Mouse (Mus musculus): ENCODE data around the gene Maip1. TPM values are rescaled to one million over a fixed set of nuclear protein-coding genes. Genes with fewer than 3 reads are reported as not detected.

Gene Maip1
- polyA plus RNA-seq, 1 experiment from 2014 or later = 19.4 TPM

DNA sequence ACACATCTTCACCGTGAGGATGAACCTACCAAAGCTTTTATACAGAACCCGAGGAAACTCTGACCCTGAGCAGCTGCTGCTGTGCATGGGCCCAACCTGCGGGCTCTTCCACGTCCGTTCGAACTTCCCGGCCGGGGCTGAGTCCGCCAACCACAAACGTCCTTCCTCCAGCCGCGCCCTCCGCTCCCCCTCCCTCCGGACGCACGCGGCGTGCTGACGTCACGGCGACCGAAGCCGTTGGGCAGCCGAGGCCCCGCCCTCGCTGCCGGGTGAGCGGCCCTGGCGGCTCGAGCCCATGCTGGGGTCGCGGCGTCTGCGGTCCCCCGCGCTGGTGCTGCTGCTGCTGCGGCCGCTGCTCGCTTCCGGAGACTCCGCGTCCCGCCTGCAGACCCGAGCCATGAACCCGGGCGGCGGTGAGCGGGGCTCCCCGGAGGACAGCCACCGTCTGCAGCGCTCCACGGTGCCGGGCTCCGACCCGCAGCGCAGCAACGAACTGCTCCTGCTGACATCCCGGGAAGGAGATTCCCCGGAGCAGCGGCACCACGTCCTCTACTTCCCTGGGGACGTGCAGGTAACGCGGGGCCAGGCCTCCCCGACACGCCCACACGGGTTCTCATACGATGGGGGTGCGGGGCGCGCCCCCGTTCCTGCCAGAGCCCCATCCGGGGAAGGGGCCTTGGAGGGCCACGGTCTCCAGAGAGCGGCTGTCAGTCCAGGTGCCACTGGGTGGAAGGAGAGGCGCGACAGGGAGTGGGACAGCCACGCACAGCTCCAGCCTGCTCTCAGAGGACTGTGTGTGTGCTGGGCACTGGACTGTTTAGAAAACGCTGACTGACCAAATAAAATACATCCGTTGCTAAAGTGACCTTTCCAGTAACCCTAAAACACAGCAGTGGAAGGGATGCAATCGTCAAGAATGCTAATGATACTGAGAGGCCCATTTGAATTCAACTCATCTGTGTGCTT is 28.5 kb upstream of the Maip1 start, which contains the start of gene 1700066M21Rik:
Gene 1700066M21Rik, plus strand, starts transcription at position 245 of the 966 bp plus-strand sequence.
- Histone ChIP-seq H3K4me1 (ENCODE audit: control insufficient read depth, insufficient read depth, low read length) (no peaks in the 10 kb centered on the region), H3K4me2 (ENCODE audit: low read depth, low read length) (peak within 1 kb of the TSS; percentile 77), H3K9me3 (replicated peaks; ENCODE audit: control insufficient read depth, low read length) (no peaks in the 10 kb centered on the region), H3K27me3 (ENCODE audit: control insufficient read depth, insufficient read depth, low read length) (no peaks in the 10 kb centered on the region), H3K9ac (replicated peaks; ENCODE audit: low read length) (peak within 1 kb of the TSS; percentile 86), H3K36me3 (replicated peaks; ENCODE audit: control insufficient read depth, insufficient read depth, low read depth, low read length) (no peaks in the 10 kb centered on the region), H3K27ac (replicated peaks; ENCODE audit: low read depth, low read length) (peak within 1 kb of the TSS; percentile 35; the same call in 1 of the 2 replicates), H3K4me3 (ENCODE audit: low read depth, low read length) (peak within 1 kb of the TSS; percentile 79)
- under 1% methylated on average over 81 of the region's 81 CpGs for WGBS
- ATAC-seq (replicated peaks; ENCODE audit: insufficient number of reproducible peaks, low FRiP score, low TSS enrichment, low read depth) (peak; percentile 96), DNase-seq (ENCODE audit: low spot score) (peak; percentile 94)

DNA sequence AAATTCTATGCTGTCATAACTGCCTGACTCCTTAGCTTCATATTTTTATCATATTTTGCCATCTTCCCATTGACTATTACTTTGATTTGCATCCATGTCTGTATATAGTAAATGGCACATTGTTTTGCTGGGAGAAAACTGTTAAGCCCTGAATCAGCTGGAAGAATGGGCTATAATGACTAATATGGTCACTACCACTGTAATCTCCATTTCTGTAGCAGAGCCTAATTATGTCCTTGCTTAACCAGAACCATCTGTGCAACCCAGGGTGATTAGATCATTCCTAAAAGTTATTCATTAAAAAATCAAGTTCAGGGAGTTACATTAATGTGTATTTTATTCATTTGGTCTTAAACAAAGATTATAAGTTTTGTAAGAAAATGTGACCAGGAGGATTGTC is 19.6 kb upstream of the Maip1 start:
- DNase-seq (ENCODE audit: low spot score) = no peak
- Histone ChIP-seq H3K9me3 (replicated peaks; ENCODE audit: control insufficient read depth, low read length) (no peaks in the 10 kb centered on the region), H3K27me3 (ENCODE audit: control insufficient read depth, insufficient read depth, low read length) (no peaks in the 10 kb centered on the region), H3K4me1 (ENCODE audit: control insufficient read depth, insufficient read depth, low read length) (no peaks in the 10 kb centered on the region), H3K4me2 (ENCODE audit: low read depth, low read length) (no peak overlapping the region), H3K27ac (replicated peaks; ENCODE audit: low read depth, low read length) (no peak overlapping the region), H3K36me3 (replicated peaks; ENCODE audit: control insufficient read depth, insufficient read depth, low read depth, low read length) (no peaks in the 10 kb centered on the region), H3K4me3 (ENCODE audit: low read depth, low read length) (no peak overlapping the region), H3K9ac (replicated peaks; ENCODE audit: low read length) (no peak overlapping the region)
- no peak for ATAC-seq (replicated peaks; ENCODE audit: insufficient number of reproducible peaks, low FRiP score, low TSS enrichment, low read depth)

DNA sequence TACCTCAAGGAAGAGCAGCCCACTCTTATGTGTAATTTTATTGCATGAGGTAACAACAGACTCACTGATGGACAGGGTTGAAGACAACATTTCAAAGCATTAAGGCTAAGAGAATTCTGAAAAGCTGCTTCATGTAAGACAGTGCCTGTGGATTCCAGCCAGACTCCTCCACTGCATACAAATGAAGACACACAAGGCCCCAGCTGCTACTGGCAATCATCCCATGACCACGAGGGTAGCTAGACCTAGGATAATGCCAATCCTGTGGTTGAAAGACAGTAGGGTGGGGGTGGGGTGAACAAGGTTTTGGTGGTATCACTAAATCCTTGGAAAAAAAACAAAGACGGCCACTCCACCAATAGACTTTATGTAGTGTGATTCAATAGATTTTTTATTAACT is 18.3 kb upstream of the Maip1 start:
- no peak overlapping the region for H3K9ac ChIP-seq (replicated peaks; ENCODE audit: low read length)
- DNase-seq (ENCODE audit: low spot score) (no peak), ATAC-seq (replicated peaks; ENCODE audit: insufficient number of reproducible peaks, low FRiP score, low TSS enrichment, low read depth) (no peak)
- H3K9me3 ChIP-seq (replicated peaks; ENCODE audit: control insufficient read depth, low read length) = no peaks in the 10 kb centered on the region
- no peaks in the 10 kb centered on the region for H3K27me3 ChIP-seq (ENCODE audit: control insufficient read depth, insufficient read depth, low read length)
- WGBS = 78% methylated on average over 2 of the region's 2 CpGs
- H3K4me3 ChIP-seq (ENCODE audit: low read depth, low read length) = no peak overlapping the region
- no peaks in the 10 kb centered on the region for H3K4me1 ChIP-seq (ENCODE audit: control insufficient read depth, insufficient read depth, low read length)
- H3K4me2 ChIP-seq (ENCODE audit: low read depth, low read length) = no peak overlapping the region
- no peaks in the 10 kb centered on the region for H3K36me3 ChIP-seq (replicated peaks; ENCODE audit: control insufficient read depth, insufficient read depth, low read depth, low read length)
- no peak overlapping the region for H3K27ac ChIP-seq (replicated peaks; ENCODE audit: low read depth, low read length)

DNA sequence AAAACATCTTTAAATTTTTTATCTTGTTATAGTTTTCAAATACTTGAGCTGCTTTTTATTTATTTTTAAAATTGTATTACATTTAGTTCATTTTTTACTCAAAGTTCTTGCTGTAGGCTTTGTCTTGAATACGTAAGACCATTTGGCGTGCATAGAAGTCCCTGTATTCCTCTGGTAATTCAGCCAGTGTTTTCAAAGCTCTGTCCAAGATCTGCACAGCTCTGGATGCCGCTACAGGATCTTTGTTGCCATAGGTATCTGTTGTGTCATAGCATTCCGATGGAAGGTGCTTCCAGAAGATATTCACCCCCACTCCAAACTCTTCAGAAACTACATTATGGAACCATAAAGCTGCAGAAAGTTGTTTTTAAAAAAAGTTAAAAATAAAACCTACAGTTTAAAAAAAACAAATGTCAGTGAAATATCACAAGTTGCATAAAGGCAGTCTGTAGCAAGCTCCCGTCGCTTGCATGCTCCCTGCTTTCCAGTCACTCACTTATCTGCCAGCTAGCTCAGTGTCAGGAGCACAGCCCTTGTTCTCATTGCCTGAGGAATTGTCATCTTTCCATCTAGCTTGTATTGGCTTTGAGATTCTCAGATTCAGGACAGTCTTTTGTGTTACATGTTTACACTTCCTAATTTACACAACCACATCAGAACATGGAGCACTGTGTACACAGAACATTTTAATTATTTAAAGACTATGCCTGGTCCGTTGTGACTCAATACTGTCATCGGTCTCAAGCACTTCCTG is 17.5 kb upstream of the Maip1 start:
- Histone ChIP-seq H3K4me1 (ENCODE audit: control insufficient read depth, insufficient read depth, low read length) (no peaks in the 10 kb centered on the region), H3K36me3 (replicated peaks; ENCODE audit: control insufficient read depth, insufficient read depth, low read depth, low read length) (no peaks in the 10 kb centered on the region), H3K9ac (replicated peaks; ENCODE audit: low read length) (no peak overlapping the region), H3K9me3 (replicated peaks; ENCODE audit: control insufficient read depth, low read length) (no peaks in the 10 kb centered on the region), H3K27me3 (ENCODE audit: control insufficient read depth, insufficient read depth, low read length) (no peaks in the 10 kb centered on the region), H3K4me2 (ENCODE audit: low read depth, low read length) (no peak overlapping the region), H3K27ac (replicated peaks; ENCODE audit: low read depth, low read length) (no peak overlapping the region), H3K4me3 (ENCODE audit: low read depth, low read length) (no peak overlapping the region)
- ATAC-seq (replicated peaks; ENCODE audit: insufficient number of reproducible peaks, low FRiP score, low TSS enrichment, low read depth) (no peak), DNase-seq (ENCODE audit: low spot score) (no peak)
- WGBS = 92% methylated on average over 8 of the region's 8 CpGs

DNA sequence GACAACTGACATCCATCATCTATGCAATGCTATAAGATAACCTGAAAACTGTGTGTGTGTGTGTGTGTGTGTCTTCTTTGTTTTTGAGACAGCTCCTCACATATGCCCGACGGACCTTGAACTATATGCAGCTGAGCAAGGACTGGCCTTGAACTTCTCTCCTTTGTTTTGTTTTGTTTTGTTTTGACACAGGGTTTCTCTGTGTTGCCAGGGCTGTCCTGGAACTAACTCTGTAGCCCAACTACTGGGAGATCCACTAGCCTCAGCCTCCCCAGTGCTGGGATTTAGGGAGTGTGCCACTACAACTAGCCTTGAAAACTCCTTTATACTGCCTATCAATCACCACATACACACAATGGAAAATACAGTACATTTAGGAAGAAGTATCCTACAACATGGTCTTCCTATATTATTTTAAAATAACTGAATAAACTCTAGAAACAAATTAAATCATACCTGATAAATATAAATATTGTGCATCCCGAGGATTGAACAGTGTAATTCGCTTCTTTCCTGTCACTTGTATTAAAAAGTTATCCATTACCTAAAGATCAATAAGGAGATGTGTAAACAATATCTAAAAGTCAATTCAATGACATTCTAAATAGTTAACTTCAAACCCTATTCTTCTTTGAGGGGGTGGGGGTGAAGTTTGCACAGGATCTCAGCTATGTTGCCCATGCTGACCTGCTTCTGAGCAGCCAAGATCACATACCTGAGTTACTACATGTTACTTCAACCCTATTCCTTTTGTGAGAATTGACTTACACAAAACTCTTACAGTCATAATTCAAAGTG is 14.9 kb upstream of the Maip1 start:
- Histone ChIP-seq H3K4me2 (ENCODE audit: low read depth, low read length) (no peak overlapping the region), H3K4me1 (ENCODE audit: control insufficient read depth, insufficient read depth, low read length) (no peaks in the 10 kb centered on the region), H3K4me3 (ENCODE audit: low read depth, low read length) (no peak overlapping the region), H3K27me3 (ENCODE audit: control insufficient read depth, insufficient read depth, low read length) (no peaks in the 10 kb centered on the region), H3K27ac (replicated peaks; ENCODE audit: low read depth, low read length) (no peak overlapping the region), H3K36me3 (replicated peaks; ENCODE audit: control insufficient read depth, insufficient read depth, low read depth, low read length) (no peaks in the 10 kb centered on the region), H3K9ac (replicated peaks; ENCODE audit: low read length) (no peak overlapping the region), H3K9me3 (replicated peaks; ENCODE audit: control insufficient read depth, low read length) (no peaks in the 10 kb centered on the region)
- ATAC-seq (replicated peaks; ENCODE audit: insufficient number of reproducible peaks, low FRiP score, low TSS enrichment, low read depth) = no peak
- 93% methylated on average over 4 of the region's 4 CpGs for WGBS
- no peak for DNase-seq (ENCODE audit: low spot score)

DNA sequence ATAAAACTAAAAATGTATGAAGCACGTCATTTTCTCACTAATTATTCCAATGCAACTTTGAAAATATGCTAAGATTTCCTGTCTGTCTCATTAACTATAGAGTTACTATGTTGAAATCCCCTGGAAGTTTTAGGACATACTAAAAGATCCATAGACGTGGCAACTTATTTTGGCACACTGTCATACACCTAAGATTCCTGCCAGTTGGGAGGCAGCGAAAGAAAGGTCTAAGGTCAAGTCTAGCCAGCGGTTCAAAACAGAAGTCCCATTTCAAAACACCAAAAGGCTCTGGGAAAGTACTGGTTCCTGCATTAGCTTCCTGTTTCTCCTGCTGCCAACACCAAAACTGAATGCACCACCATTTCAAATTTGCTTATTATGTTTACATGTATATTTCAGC is 13.7 kb upstream of the Maip1 start:
- H3K27me3 ChIP-seq (ENCODE audit: control insufficient read depth, insufficient read depth, low read length) = no peaks in the 10 kb centered on the region
- ATAC-seq (replicated peaks; ENCODE audit: insufficient number of reproducible peaks, low FRiP score, low TSS enrichment, low read depth) (no peak), DNase-seq (ENCODE audit: low spot score) (no peak)
- no peaks in the 10 kb centered on the region for H3K4me1 ChIP-seq (ENCODE audit: control insufficient read depth, insufficient read depth, low read length)
- H3K27ac ChIP-seq (replicated peaks; ENCODE audit: low read depth, low read length) = no peak overlapping the region
- 80% methylated on average over 4 of the region's 4 CpGs for WGBS
- no peaks in the 10 kb centered on the region for H3K9me3 ChIP-seq (replicated peaks; ENCODE audit: control insufficient read depth, low read length)
- H3K4me2 ChIP-seq (ENCODE audit: low read depth, low read length) = no peak overlapping the region
- H3K4me3 ChIP-seq (ENCODE audit: low read depth, low read length) = no peak overlapping the region
- H3K9ac ChIP-seq (replicated peaks; ENCODE audit: low read length) = no peak overlapping the region
- H3K36me3 ChIP-seq (replicated peaks; ENCODE audit: control insufficient read depth, insufficient read depth, low read depth, low read length) = no peaks in the 10 kb centered on the region

DNA sequence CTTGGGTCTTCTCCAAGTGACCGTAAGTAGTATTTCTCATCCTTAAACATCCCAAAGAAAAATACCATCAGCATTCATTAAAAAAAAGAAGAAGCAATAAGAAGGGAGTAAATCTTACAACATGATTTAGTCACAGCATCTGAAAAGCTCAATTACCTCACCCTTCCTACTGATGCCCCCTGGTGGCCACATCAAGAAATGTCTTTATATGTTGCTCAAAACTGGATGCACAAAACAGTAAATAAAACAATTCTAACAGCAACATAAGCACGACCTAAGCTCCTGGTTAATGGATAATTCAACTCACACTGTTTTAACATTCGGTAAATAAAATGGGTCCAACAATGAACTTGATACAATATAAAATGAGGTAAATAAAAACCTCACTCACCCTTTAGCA is 12.1 kb upstream of the Maip1 start:
- DNase-seq (ENCODE audit: low spot score) (peak; percentile 52), ATAC-seq (replicated peaks; ENCODE audit: insufficient number of reproducible peaks, low FRiP score, low TSS enrichment, low read depth) (no peak)
- Histone ChIP-seq H3K4me2 (ENCODE audit: low read depth, low read length) (no peak overlapping the region), H3K4me1 (ENCODE audit: control insufficient read depth, insufficient read depth, low read length) (no peaks in the 10 kb centered on the region), H3K27ac (replicated peaks; ENCODE audit: low read depth, low read length) (no peak overlapping the region), H3K27me3 (ENCODE audit: control insufficient read depth, insufficient read depth, low read length) (no peaks in the 10 kb centered on the region), H3K9me3 (replicated peaks; ENCODE audit: control insufficient read depth, low read length) (no peaks in the 10 kb centered on the region), H3K36me3 (replicated peaks; ENCODE audit: control insufficient read depth, insufficient read depth, low read depth, low read length) (no peaks in the 10 kb centered on the region), H3K4me3 (ENCODE audit: low read depth, low read length) (no peak overlapping the region), H3K9ac (replicated peaks; ENCODE audit: low read length) (no peak overlapping the region)
- WGBS = 63% methylated on average over 3 of the region's 3 CpGs
